Mouse (Mus musculus) bone marrow, adult 2 months (tissue): ENCODE results near the gene Primpol.

Experiments
- CTCF ChIP-seq: fragments of 200-500 bp; IDR thresholded peaks from 2 replicates; pipeline ENCODE4 v1.5.1; 2011; ENCODE audit warnings: low read length, control low read depth; ENCODE audit not compliant: control insufficient read depth, insufficient read depth
- POLR2A ChIP-seq: fragments of 200-500 bp; IDR thresholded peaks from 2 replicates; pipeline ENCODE4 v1.6.1; 2011; ENCODE audit warnings: low read depth, mild to moderate bottlenecking, control low read depth, low read length, borderline replicate concordance; ENCODE audit not compliant: control insufficient read depth

DNA sequence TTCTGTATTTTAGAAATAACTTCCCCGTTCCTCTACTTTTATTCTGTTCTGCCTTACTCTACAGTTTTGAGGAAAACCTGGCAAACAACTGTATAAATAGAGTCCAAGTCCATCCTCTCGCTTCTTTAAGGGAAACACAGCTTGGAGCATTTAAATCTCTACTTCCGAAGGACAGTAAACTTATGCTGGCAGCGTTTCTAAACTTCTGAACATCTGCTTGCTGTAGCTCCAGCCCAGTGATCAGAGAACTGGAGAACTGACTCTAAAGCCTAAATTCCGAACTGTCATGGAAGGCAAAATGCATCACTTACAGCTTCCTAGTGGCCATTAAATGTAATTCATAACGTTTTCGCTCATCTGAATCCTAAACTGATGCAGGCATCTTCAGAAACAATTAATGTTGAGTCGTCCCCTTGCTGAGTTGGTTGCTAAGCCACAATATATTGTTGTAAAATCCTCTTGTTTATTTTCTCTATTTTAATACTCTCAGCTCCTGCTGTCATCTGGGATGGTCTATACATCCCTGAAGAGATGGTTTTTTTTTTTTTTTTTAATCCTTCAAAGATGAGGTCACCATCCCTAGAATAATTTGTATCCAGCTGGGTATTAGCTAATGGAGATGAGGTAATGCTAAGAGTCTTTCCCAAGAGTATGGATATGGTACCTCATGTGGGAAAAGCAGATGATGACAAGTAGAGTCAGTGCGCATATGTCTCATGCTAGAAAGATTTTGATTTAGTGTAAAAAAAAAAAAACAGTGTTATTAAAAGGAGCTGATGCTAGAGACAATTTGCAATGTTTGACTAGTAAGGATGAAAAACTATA lies 5.6 kb upstream of the Primpol start:
- no peak for TF ChIP-seq CTCF
- no peak for TF ChIP-seq POLR2A
